Mouse (Mus musculus) spleen, postnatal 10 days (tissue): Measurements from ENCODE around the gene Mfge8.
A peak's percentile ranks its signal among the peaks of the same experiment; 100 is the strongest.

Experiments used
- DNase-seq, 2 experiments: peaks; one replicate each; pipeline ENCODE4 v3.0.0; 2021 to 2022; ENCODE audit warnings: low spot score in 2 of 2

Mfge8 gene

GRCm38 (mm10) chr7:79148711-79149266 is at the start of gene Mfge8:
Gene Mfge8 (minus strand): TSS chr7:79149060.
- DNase-seq: peak; percentile 55 to 78

GRCm38 (mm10) chr7:79194560-79195413 is 45.9 kb upstream of the Mfge8 start:
- no peak for DNase-seq

- DNase-seq: no peak
Observed at GRCm38 (mm10) chr7:79193936-79194335, 45.1 kb upstream of the Mfge8 start.

GRCm38 (mm10) chr7:79191501-79191900 is 42.6 kb upstream of the Mfge8 start:
- no peak for DNase-seq

GRCm38 (mm10) chr7:79190592-79190991 is 41.7 kb upstream of the Mfge8 start:
- DNase-seq: no peak

GRCm38 (mm10) chr7:79189211-79189610 is 40.4 kb upstream of the Mfge8 start:
- no peak for DNase-seq

- no peak for DNase-seq
Observed at GRCm38 (mm10) chr7:79187591-79187990, 38.7 kb upstream of the Mfge8 start.

GRCm38 (mm10) chr7:79183417-79183816 is 34.6 kb upstream of the Mfge8 start:
- no peak for DNase-seq

- no peak for DNase-seq
Observed at GRCm38 (mm10) chr7:79173800-79174199, 24.9 kb upstream of the Mfge8 start.

- no peak for DNase-seq
Observed at GRCm38 (mm10) chr7:79171782-79172181, 22.9 kb upstream of the Mfge8 start.

- no peak for DNase-seq
Observed at GRCm38 (mm10) chr7:79167006-79167562, 18.2 kb upstream of the Mfge8 start.

GRCm38 (mm10) chr7:79159406-79159805 is 10.5 kb upstream of the Mfge8 start:
- no peak for DNase-seq

GRCm38 (mm10) chr7:79149522-79149921 is 662 bp upstream of the Mfge8 start:
- no peak for DNase-seq

GRCm38 (mm10) chr7:79147931-79148653 is 768 bp downstream of the Mfge8 start:
- no peak for DNase-seq

- no peak for DNase-seq
Observed at GRCm38 (mm10) chr7:79147011-79147837, 1.6 kb downstream of the Mfge8 start.

GRCm38 (mm10) chr7:79140897-79141296 is 8.0 kb downstream of the Mfge8 start:
- peak; percentile 62 to 80 for DNase-seq

- no peak for DNase-seq
Observed at GRCm38 (mm10) chr7:79139891-79140591, 8.8 kb downstream of the Mfge8 start.

GRCm38 (mm10) chr7:79139328-79139824 is 9.5 kb downstream of the Mfge8 start:
- DNase-seq: no peak

GRCm38 (mm10) chr7:79133391-79133790 is 15.5 kb downstream of the Mfge8 start:
- no peak for DNase-seq

- DNase-seq: no peak
Observed at GRCm38 (mm10) chr7:79130843-79131444, 17.9 kb downstream of the Mfge8 start, which contains the start of gene Hapln3. Gene Hapln3 (minus strand): TSS chr7:79131018.
